Mouse (Mus musculus): ENCODE data around the gene Pam. TPM values are rescaled to one million over a fixed set of nuclear protein-coding genes. Genes with fewer than 3 reads are reported as not detected.

Pam gene
- total and polyA plus RNA-seq, 3 experiments, result not detected

DNA sequence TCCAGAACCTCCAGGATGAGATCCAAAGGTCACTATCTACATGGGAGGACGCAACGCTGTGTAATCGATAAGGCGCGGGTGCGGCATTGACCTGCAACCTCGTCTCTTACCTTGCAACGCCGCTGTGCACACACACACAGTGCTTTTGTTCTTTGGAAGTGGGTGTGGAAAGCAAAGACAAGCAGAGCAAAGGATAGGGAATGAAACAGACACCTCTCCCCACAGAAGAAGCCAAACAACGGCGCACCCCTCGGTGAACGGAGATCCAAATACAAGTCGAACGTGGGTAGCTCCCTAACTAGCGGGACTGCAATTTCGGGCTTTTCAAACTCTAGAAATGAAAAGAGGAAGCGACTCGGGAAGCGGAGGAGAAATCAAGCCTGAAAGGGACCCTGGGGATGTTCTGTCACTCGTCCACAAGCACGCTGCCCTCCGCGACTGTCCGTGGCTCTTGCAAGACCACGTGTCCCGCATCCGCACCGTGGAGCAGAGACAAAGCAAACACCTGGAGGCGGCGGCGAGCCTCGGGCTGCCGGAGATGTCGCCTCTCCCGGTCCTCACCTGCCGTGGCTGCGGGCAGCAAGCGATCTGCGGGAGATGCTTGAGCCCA lies 326.0 kb downstream of the Pam start (continued):
- no peak for TF ChIP-seq HCFC1 (IDR thresholded peaks at IDR 0.05; ENCODE audit: low read depth, low read length)
- 0 out of 4 replicates have a peak, but pooled peaks of 1 of the 2 experiments have one; percentile 3 for TF ChIP-seq EP300 (IDR thresholded peaks at IDR 0.05; ENCODE audit: low read depth in 1 of 2, low read length in 2 of 2)
- TF ChIP-seq MEF2A (IDR thresholded peaks at IDR 0.05; ENCODE audit: extremely low read depth, insufficient replicate concordance, low read depth, low read length, poor library complexity, severe bottlenecking), result no peak
- TF ChIP-seq MAX (IDR thresholded peaks at IDR 0.05; ENCODE audit: low read length), result peak; percentile 86
- TF ChIP-seq MYC (IDR thresholded peaks at IDR 0.05; ENCODE audit: low read depth, low read length), result peak; percentile 88
- peak; percentile 93 for TF ChIP-seq MXI1 (IDR thresholded peaks at IDR 0.05; ENCODE audit: low read depth, low read length)
- no peak for TF ChIP-seq CHD2 (IDR thresholded peaks at IDR 0.05; ENCODE audit: low read length)
- no peak for TF ChIP-seq NRF1 (IDR thresholded peaks at IDR 0.05; ENCODE audit: insufficient read depth, low read depth, low read length, poor library complexity, severe bottlenecking)
- TF ChIP-seq GABPA (IDR thresholded peaks at IDR 0.05; ENCODE audit: low read depth, low read length), result no peak
- TF ChIP-seq JUND (IDR thresholded peaks at IDR 0.05; ENCODE audit: low read depth, low read length), result no peak
- 0 out of 2 replicates have a peak, but pooled peaks have one; percentile 16 for TF ChIP-seq TCF12 (IDR thresholded peaks at IDR 0.05; ENCODE audit: low read depth, low read length)
- no peak; the same call in 1 of the 2 replicates for TF ChIP-seq ZMIZ1 (IDR thresholded peaks at IDR 0.05; ENCODE audit: low read depth, low read length)
- peak; percentile 67 for TF ChIP-seq USF1 (IDR thresholded peaks at IDR 0.05; ENCODE audit: low read depth, low read length)

DNA sequence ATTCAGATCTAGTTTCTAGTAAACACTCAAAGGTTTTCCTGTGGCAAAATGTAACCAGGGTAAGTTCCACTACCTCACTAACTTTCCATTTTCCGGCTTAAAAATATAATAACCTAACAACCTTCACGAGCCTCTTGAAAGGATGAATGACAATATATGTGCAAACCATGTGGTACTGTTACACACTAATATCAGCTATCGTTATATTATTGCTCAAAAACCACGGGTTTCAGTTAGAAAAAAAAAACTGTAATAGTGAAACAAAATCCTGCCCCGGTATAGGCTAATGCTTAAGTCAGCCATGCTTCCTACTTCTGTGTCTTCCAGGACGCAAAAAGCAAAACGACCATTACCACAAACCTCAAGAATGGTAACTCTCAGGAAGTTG lies 326.5 kb downstream of the Pam start:
- peaks cover 53% of the 10 kb centered on the region for H3K79me2 ChIP-seq (ENCODE audit: control insufficient read depth, insufficient read depth, low read length, poor library complexity)
- no peak for TF ChIP-seq POLR2AphosphoS2 (IDR thresholded peaks at IDR 0.05; ENCODE audit: low read length)
- peak; percentile 14; the same call in 1 of the 2 replicates for TF ChIP-seq MYC (IDR thresholded peaks at IDR 0.05; ENCODE audit: low read depth, low read length)
- peak; percentile 81 for TF ChIP-seq ZNF384 (IDR thresholded peaks at IDR 0.05; ENCODE audit: low read depth, low read length)
- TF ChIP-seq EP300 (IDR thresholded peaks at IDR 0.05; ENCODE audit: low read depth in 1 of 2, low read length in 2 of 2), result 0 out of 4 replicates have a peak, but pooled peaks have one; percentile 4 to 18
- TF ChIP-seq MXI1 (IDR thresholded peaks at IDR 0.05; ENCODE audit: low read depth, low read length), result no peak
- TF ChIP-seq NELFE (IDR thresholded peaks at IDR 0.05; ENCODE audit: low read depth, low read length), result no peak
- no peak for TF ChIP-seq TCF12 (IDR thresholded peaks at IDR 0.05; ENCODE audit: low read depth, low read length)
- no peak for TF ChIP-seq SMC3 (IDR thresholded peaks at IDR 0.05; ENCODE audit: low read depth, low read length)
- TF ChIP-seq UBTF (IDR thresholded peaks at IDR 0.05; ENCODE audit: borderline replicate concordance, insufficient read depth, low read depth, low read length), result 0 out of 2 replicates have a peak, but pooled peaks have one; percentile 69
- TF ChIP-seq TBP (IDR thresholded peaks at IDR 0.05; ENCODE audit: low read depth, low read length), result no peak
- TF ChIP-seq MAX (IDR thresholded peaks at IDR 0.05; ENCODE audit: low read length), result no peak; the same call in 1 of the 2 replicates
- TF ChIP-seq ELF1 (IDR thresholded peaks at IDR 0.05; ENCODE audit: low read depth, low read length), result peak; percentile 26; the same call in 1 of the 2 replicates
- peak overlapping the region; percentile 84 for H3K9ac ChIP-seq (ENCODE audit: control insufficient read depth, low read depth, low read length, poor library complexity, severe bottlenecking)
- H3K27me3 ChIP-seq (ENCODE audit: control insufficient read depth in 1 of 2, insufficient read depth in 2 of 2, low read length in 2 of 2), result no peaks in the 10 kb centered on the region
- no peaks in the 10 kb centered on the region for H3K9me3 ChIP-seq (replicated peaks; ENCODE audit: insufficient read depth, low read length)
- peaks cover under 1 to 44% of the 10 kb centered on the region in 2 experiments; a peak in 3 of 4 replicates for H3K36me3 ChIP-seq (ENCODE audit: control insufficient read depth in 1 of 2, insufficient read depth in 2 of 2, low read length in 2 of 2)
- DNase-seq (ENCODE audit: low read depth, low spot score), result no peak
- peak overlapping the region; percentile 77 to 97 for H3K4me3 ChIP-seq (ENCODE audit: control insufficient read depth in 1 of 2, insufficient read depth in 1 of 2, low read depth in 2 of 2, low read length in 2 of 2)
- H3K4me1 ChIP-seq (ENCODE audit: control insufficient read depth in 1 of 2, insufficient read depth in 2 of 2, low read length in 2 of 2), result peaks cover 15 to 39% of the 10 kb centered on the region in 2 experiments
- peak overlapping the region; percentile 68 for H3K27ac ChIP-seq (ENCODE audit: control insufficient read depth, low read depth, low read length)
